Mouse (Mus musculus) thymus, postnatal 10 days (tissue): ENCODE data around the gene Echdc1.
"Not testable (repeated sequence)": the region's sequence is repeated elsewhere in the genome, so short reads cannot be mapped to it uniquely, and the experiment has no call there.

Experiments used
- DNase-seq, 2 experiments: peaks; one replicate each; pipeline ENCODE4 v3.0.0; 2021; ENCODE audit warnings: low spot score in 2 of 2

Gene Echdc1

GRCm38 (mm10) chr10:29313064-29313638 is at the start of gene Echdc1:
Echdc1 (plus strand) TSS chr10:29313166.
- peak; percentile 74 to 85 for DNase-seq

- DNase-seq: no peak
Measured at GRCm38 (mm10) chr10:29281736-29282135, 31.2 kb upstream of the Echdc1 start.

- no peak for DNase-seq
Measured at GRCm38 (mm10) chr10:29285757-29286156, 27.2 kb upstream of the Echdc1 start.

GRCm38 (mm10) chr10:29302230-29302629 is 10.7 kb upstream of the Echdc1 start:
- no peak for DNase-seq

GRCm38 (mm10) chr10:29311480-29312219 is 1.3 kb upstream of the Echdc1 start:
- no peak for DNase-seq

- no peak for DNase-seq
Measured at GRCm38 (mm10) chr10:29313905-29314304, 939 bp downstream of the Echdc1 start.

GRCm38 (mm10) chr10:29324817-29325216 is 11.9 kb downstream of the Echdc1 start:
- no peak for DNase-seq

GRCm38 (mm10) chr10:29333836-29334235 is 20.9 kb downstream of the Echdc1 start:
- DNase-seq: no peak

- DNase-seq: peak; percentile 32 to 60
Measured at GRCm38 (mm10) chr10:29338355-29339056, 25.5 kb downstream of the Echdc1 start.

GRCm38 (mm10) chr10:29344232-29344631 is 31.3 kb downstream of the Echdc1 start:
- no peak for DNase-seq

GRCm38 (mm10) chr10:29346638-29347037 is 33.7 kb downstream of the Echdc1 start:
- no peak for DNase-seq

- DNase-seq: no peak
Measured at GRCm38 (mm10) chr10:29351420-29351819, 38.5 kb downstream of the Echdc1 start.

- DNase-seq: no peak
Measured at GRCm38 (mm10) chr10:29352575-29352974, 39.6 kb downstream of the Echdc1 start.

- DNase-seq: no peak
Measured at GRCm38 (mm10) chr10:29354183-29354582, 41.2 kb downstream of the Echdc1 start.

- no peak for DNase-seq
Measured at GRCm38 (mm10) chr10:29361095-29361463, 48.1 kb downstream of the Echdc1 start.

GRCm38 (mm10) chr10:29361464-29362196 is 48.7 kb downstream of the Echdc1 start:
- peak; percentile 76 to 90 for DNase-seq

GRCm38 (mm10) chr10:29362197-29362900 is 49.4 kb downstream of the Echdc1 start, which contains the start of gene Rnf146:
Rnf146 (minus strand) TSS chr10:29362442.
- no peak for DNase-seq

- no peak for DNase-seq
Measured at GRCm38 (mm10) chr10:29374065-29374464, 61.1 kb downstream of the Echdc1 start.

- no peak for DNase-seq
Measured at GRCm38 (mm10) chr10:29381558-29381957, 68.6 kb downstream of the Echdc1 start.

GRCm38 (mm10) chr10:29394890-29395289 is 81.9 kb downstream of the Echdc1 start:
- not testable (repeated sequence) for DNase-seq
